Mouse (Mus musculus) MEL (cell line): ENCODE measurements around the gene Srp54c. TPM values are rescaled to one million over a fixed set of nuclear protein-coding genes. Genes with fewer than 3 reads are reported as not detected.
A peak's percentile ranks its signal among the peaks of the same experiment; 100 is the strongest.

ENCODE experiments used
- DNase-seq: peaks from one replicate; pipeline ENCODE4 v3.0.0; 2011; ENCODE audit warnings: low read depth, low spot score
- H3K27ac ChIP-seq: 2 replicates; pipeline ENCODE4 v1.5.1; 2012; ENCODE audit warnings: low read depth, mild to moderate bottlenecking, control low read depth, low read length, moderate library complexity; ENCODE audit not compliant: control insufficient read depth
- H3K27me3 ChIP-seq, 2 experiments: fragments of 150-350 bp in 1 of 2; sonication (generic) in 1 of 2; 2 replicates each; pipeline ENCODE4 v1.6.1; 2012; ENCODE audit warnings: low read length in 2 of 2, mild to moderate bottlenecking in 2 of 2, improper control_type of control experiment in 1 of 2, moderate library complexity in 1 of 2; ENCODE audit not compliant: insufficient read depth in 2 of 2, control insufficient read depth in 1 of 2
- H3K36me3 ChIP-seq, 2 experiments: 2 replicates each; pipeline ENCODE4 v1.6.1; 2012 to 2014; ENCODE audit warnings: low read length in 2 of 2, improper control_type of control experiment in 1 of 2, inconsistent platforms in 1 of 2, mild to moderate bottlenecking in 1 of 2; ENCODE audit not compliant: insufficient read depth in 2 of 2, control insufficient read depth in 1 of 2
- H3K4me1 ChIP-seq, 2 experiments: fragments of 150-350 bp in 1 of 2; sonication (generic) in 1 of 2; 2 replicates each; pipeline ENCODE4 v1.6.1; 2012; ENCODE audit warnings: low read length in 2 of 2, improper control_type of control experiment in 1 of 2, mild to moderate bottlenecking in 1 of 2; ENCODE audit not compliant: insufficient read depth in 2 of 2, control insufficient read depth in 1 of 2
- H3K4me3 ChIP-seq, 2 experiments: fragments of 150-350 bp in 1 of 2; sonication (generic) in 1 of 2; 2 replicates each; pipeline ENCODE4 v1.5.1; 2012; ENCODE audit warnings: low read depth in 2 of 2, low read length in 2 of 2, mild to moderate bottlenecking in 2 of 2, moderate library complexity in 2 of 2, control low read depth in 1 of 2, improper control_type of control experiment in 1 of 2; ENCODE audit not compliant: control insufficient read depth in 1 of 2, insufficient read depth in 1 of 2
- H3K79me2 ChIP-seq: 2 replicates; pipeline ENCODE4 v1.6.1; 2012; ENCODE audit warnings: mild to moderate bottlenecking, low read length, moderate library complexity; ENCODE audit not compliant: control insufficient read depth, poor library complexity, insufficient read depth
- H3K9ac ChIP-seq: 2 replicates; pipeline ENCODE4 v1.6.1; 2012; ENCODE audit warnings: low read depth, mild to moderate bottlenecking, control low read depth, low read length, moderate library complexity; ENCODE audit not compliant: control insufficient read depth, poor library complexity, severe bottlenecking
- H3K9me3 ChIP-seq: fragments of 150-350 bp; sonication (generic); replicated peaks from 2 replicates; pipeline ENCODE4 v1.6.1; 2012; ENCODE audit warnings: mild to moderate bottlenecking, low read length, improper control_type of control experiment, moderate library complexity; ENCODE audit not compliant: insufficient read depth
- BHLHE40 ChIP-seq: IDR thresholded peaks from 2 replicates; pipeline ENCODE4 v1.6.1; 2012; ENCODE audit warnings: low read depth, mild to moderate bottlenecking, inconsistent platforms, low read length, improper control_type of control experiment, borderline replicate concordance
- CTCF ChIP-seq, 3 experiments: IDR thresholded peaks in 2 of 3; conservative IDR thresholded peaks in 1 of 3; 2 replicates each; pipeline ENCODE4 v1.5.1; 2011 to 2012; ENCODE audit warnings: low read length in 3 of 3, low read depth in 2 of 3, mild to moderate bottlenecking in 2 of 3, improper control_type of control experiment in 1 of 3, inconsistent platforms in 1 of 3, mixed read lengths in 1 of 3, moderate library complexity in 1 of 3; ENCODE audit not compliant: control insufficient read depth in 1 of 3, insufficient read depth in 1 of 3, poor library complexity in 1 of 3, severe bottlenecking in 1 of 3
- E2F4 ChIP-seq: IDR thresholded peaks from 2 replicates; pipeline ENCODE4 v1.6.1; 2011; ENCODE audit warnings: low read depth, low read length, improper control_type of control experiment, borderline replicate concordance
- ETS1 ChIP-seq: IDR thresholded peaks from 2 replicates; pipeline ENCODE4 v1.6.1; 2012; ENCODE audit warnings: low read depth, mild to moderate bottlenecking, inconsistent platforms, low read length, improper control_type of control experiment, moderate library complexity
- GATA1 ChIP-seq: IDR thresholded peaks from 2 replicates; pipeline ENCODE4 v1.6.1; 2011; ENCODE audit warnings: low read depth, low read length, improper control_type of control experiment
- HCFC1 ChIP-seq: IDR thresholded peaks from 2 replicates; pipeline ENCODE4 v1.6.1; 2012; ENCODE audit warnings: low read depth, mild to moderate bottlenecking, inconsistent platforms, low read length, improper control_type of control experiment, moderate library complexity
- MAZ ChIP-seq: IDR thresholded peaks from 2 replicates; pipeline ENCODE4 v1.6.1; 2012; ENCODE audit warnings: low read depth, mild to moderate bottlenecking, inconsistent platforms, low read length, improper control_type of control experiment
- MEF2A ChIP-seq: IDR thresholded peaks from 2 replicates; pipeline ENCODE4 v1.6.1; 2014; ENCODE audit warnings: low read depth, mild to moderate bottlenecking, inconsistent platforms, low read length, improper control_type of control experiment; ENCODE audit not compliant: poor library complexity, insufficient replicate concordance, severe bottlenecking; ENCODE audit errors: extremely low read depth
- MXI1 ChIP-seq: IDR thresholded peaks from 2 replicates; pipeline ENCODE4 v1.6.1; 2011; ENCODE audit warnings: mild to moderate bottlenecking, low read depth, low read length, improper control_type of control experiment
- NRF1 ChIP-seq: IDR thresholded peaks from 2 replicates; pipeline ENCODE4 v1.6.1; 2014; ENCODE audit warnings: low read depth, mild to moderate bottlenecking, inconsistent platforms, low read length, improper control_type of control experiment, moderate library complexity; ENCODE audit not compliant: poor library complexity, insufficient read depth, severe bottlenecking
- POLR2AphosphoS5 ChIP-seq: IDR thresholded peaks from 2 replicates; pipeline ENCODE4 v1.6.1; 2012; ENCODE audit warnings: low read depth, borderline replicate concordance, mild to moderate bottlenecking, inconsistent platforms, low read length, moderate library complexity, mixed read lengths
- RAD21 ChIP-seq: IDR thresholded peaks from 2 replicates; pipeline ENCODE4 v1.6.1; 2011; ENCODE audit warnings: mild to moderate bottlenecking, low read depth, low read length, improper control_type of control experiment
- SIN3A ChIP-seq: IDR thresholded peaks from 2 replicates; pipeline ENCODE4 v1.6.1; 2012; ENCODE audit warnings: low read length, improper control_type of control experiment, inconsistent platforms
- TAL1 ChIP-seq: IDR thresholded peaks from 2 replicates; pipeline ENCODE4 v1.6.1; 2012; ENCODE audit warnings: mild to moderate bottlenecking, inconsistent platforms, low read length, moderate library complexity, mixed read lengths
- UBTF ChIP-seq: IDR thresholded peaks from 2 replicates; pipeline ENCODE4 v1.6.1; 2012; ENCODE audit warnings: low read depth, mild to moderate bottlenecking, inconsistent platforms, low read length, improper control_type of control experiment, moderate library complexity, borderline replicate concordance; ENCODE audit not compliant: insufficient read depth
- USF1 ChIP-seq: IDR thresholded peaks from 2 replicates; pipeline ENCODE4 v1.6.1; 2014; ENCODE audit warnings: low read depth, mild to moderate bottlenecking, inconsistent platforms, low read length, improper control_type of control experiment, moderate library complexity
- USF2 ChIP-seq, 2 experiments: IDR thresholded peaks; 2 replicates each; pipeline ENCODE4 v1.6.1; 2011 to 2012; ENCODE audit warnings: improper control_type of control experiment in 2 of 2, low read length in 2 of 2, borderline replicate concordance in 1 of 2, inconsistent platforms in 1 of 2, low read depth in 1 of 2, mild to moderate bottlenecking in 1 of 2; ENCODE audit not compliant: insufficient read depth in 1 of 2
- polyA plus RNA-seq, 2 experiments: library from polyadenylated mRNA; stranded (reverse) in 1 of 2; unstranded in 1 of 2; fragments of >175 nt in 1 of 2; fragments of >200 nt in 1 of 2; gene quantifications; 2 replicates each; pipeline versions ENCODE4 v1.2.1 to v1.2.4; 2012; ENCODE audit warnings: low replicate concordance in 2 of 2, low read depth in 1 of 2; ENCODE audit not compliant: insufficient read length in 2 of 2, insufficient read depth in 1 of 2, missing spikeins in 1 of 2
- total RNA-seq: library from RNA; depleted of rRNA; stranded (reverse); fragments of 300-350 nt; gene quantifications from 2 replicates; pipeline ENCODE4 v1.2.3, GENCODE M21; 2012

Gene Srp54c
- total and polyA plus RNA-seq, 3 experiments, result 59.2 to 61.2 TPM; not detected in 1

DNA sequence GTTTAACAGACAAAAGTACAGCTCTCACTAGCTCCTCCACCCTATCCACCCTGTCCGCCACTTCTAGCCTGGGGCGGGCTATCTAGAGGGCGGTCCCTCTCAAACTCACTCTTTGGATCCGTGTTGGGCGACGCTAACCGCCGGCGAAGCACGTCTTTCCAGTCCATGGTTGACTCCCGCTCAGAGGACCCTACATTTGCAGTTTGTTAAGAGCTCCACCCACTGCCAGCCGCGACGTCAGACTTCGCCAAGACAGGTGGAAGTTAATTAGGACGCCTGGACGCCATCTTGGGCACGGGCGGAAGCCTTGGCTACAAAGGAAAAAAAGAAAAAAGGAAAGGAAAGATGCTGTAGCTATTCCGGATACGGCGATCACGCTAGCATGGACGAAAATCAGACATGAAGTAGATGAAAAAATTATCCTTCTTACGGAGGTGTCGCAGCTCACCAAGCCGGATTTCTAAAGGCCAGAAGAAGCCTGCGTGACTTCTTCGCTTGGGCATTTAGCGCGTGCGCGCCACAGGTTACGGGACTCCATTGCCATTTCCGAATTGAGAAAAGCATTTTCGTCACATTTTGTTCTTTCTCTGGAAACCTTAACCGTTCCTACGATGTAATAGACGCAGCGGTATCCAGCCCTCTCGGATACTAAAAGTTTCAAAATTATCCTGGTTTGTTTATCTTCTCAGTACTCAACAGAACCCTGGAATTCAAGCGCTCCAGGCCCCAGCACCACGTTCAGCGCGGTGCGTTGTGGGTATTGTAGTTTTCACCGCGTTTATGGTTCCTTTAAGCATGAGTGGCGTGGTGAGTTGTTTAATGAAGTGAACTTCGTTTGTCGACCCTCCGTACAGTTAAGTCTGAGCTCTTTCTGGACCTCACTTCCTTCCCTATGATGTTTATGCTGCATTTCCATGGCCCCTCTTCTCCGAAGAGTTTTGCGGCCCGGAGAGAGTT is 72.8 kb downstream of the Srp54c start, which contains the start of gene Ppp2r3c (continued):
- peak; percentile 51; the same call in 1 of the 2 replicates for TF ChIP-seq E2F4
- TF ChIP-seq UBTF, result peak; percentile 99
- no peak for TF ChIP-seq GATA1
- no peak for TF ChIP-seq TAL1
- TF ChIP-seq, all 39 proteins: peak for 20

DNA sequence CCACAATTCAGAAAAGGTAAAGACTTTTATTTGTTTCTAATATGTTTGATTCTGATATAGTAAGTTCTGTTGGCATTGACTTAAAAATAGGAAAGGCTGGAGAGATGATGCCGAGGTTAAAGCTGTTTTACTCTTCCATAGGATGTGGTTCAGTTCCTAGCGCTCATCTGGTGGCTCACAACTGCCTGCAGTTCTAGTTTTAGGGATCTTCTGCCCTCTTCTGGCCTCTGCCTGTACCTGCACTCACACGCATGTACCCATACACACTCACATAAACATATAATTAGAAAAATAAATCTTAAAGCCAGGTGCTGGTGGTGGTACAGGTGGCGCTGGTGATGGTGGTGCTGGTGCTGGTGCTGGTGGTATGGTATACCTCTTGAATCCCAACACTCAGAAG is 76.4 kb downstream of the Srp54c start:
- Histone ChIP-seq H3K9ac (no peak overlapping the region), H3K27ac (no peak overlapping the region), H3K36me3 (peaks cover 0 to 10% of the 10 kb centered on the region in 2 experiments; a peak in 2 of 4 replicates), H3K4me1 (peaks cover 3 to 7% of the 10 kb centered on the region in 2 experiments; a peak in 3 of 4 replicates), H3K27me3 (no peaks in the 10 kb centered on the region), H3K4me3 (no peak overlapping the region), H3K79me2 (peaks cover 8% of the 10 kb centered on the region), H3K9me3 (no peaks in the 10 kb centered on the region)
- TF ChIP-seq HCFC1 (no peak), CTCF (IDR thresholded peaks at IDR 0.05 in 2 of 3, conservative IDR thresholded peaks at IDR 0.05 in 1 of 3; ENCODE audit: control insufficient read depth in 1 of 3, insufficient read depth in 1 of 3, low read depth in 2 of 3, low read length in 3 of 3, poor library complexity in 1 of 3, severe bottlenecking in 1 of 3) (peak in 2 of 3 experiments; percentile 21 to 23; a peak in 5 of 6 replicates)
- DNase-seq, result no peak

GRCm38 (mm10) chr12:55307566-55307965 is 77.6 kb downstream of the Srp54c start:
- Histone ChIP-seq H3K27ac (no peak overlapping the region), H3K36me3 (peaks cover 0 to 10% of the 10 kb centered on the region in 2 experiments; a peak in 2 of 4 replicates), H3K27me3 (no peaks in the 10 kb centered on the region), H3K4me1 (peaks cover 3 to 6% of the 10 kb centered on the region in 2 experiments; a peak in 2 of 4 replicates), H3K4me3 (no peak overlapping the region), H3K79me2 (peaks cover 4% of the 10 kb centered on the region)
- DNase-seq, result no peak
- TF ChIP-seq E2F4 (no peak), MXI1 (no peak), POLR2AphosphoS5 (no peak), NRF1 (no peak), USF2 (IDR thresholded peaks at IDR 0.05; ENCODE audit: borderline replicate concordance in 1 of 2, insufficient read depth in 1 of 2, low read depth in 1 of 2, low read length in 2 of 2) (no peak), SIN3A (no peak), MAZ (no peak), USF1 (no peak), MEF2A (no peak), ETS1 (no peak), RAD21 (no peak), BHLHE40 (no peak), UBTF (no peak)
- TF ChIP-seq, all 39 proteins: peak for 0
- no peaks in the 10 kb centered on the region for H3K9me3 ChIP-seq
- no peak overlapping the region for H3K9ac ChIP-seq
